Mouse (Mus musculus): ENCODE measurements at regions not wholly inside any gene's neighbourhood (a gene's known extent, or its start where the extent isn't known, plus 50 kb on each side); places are given as distances from the start of the nearest gene placed in this dataset.

DNA sequence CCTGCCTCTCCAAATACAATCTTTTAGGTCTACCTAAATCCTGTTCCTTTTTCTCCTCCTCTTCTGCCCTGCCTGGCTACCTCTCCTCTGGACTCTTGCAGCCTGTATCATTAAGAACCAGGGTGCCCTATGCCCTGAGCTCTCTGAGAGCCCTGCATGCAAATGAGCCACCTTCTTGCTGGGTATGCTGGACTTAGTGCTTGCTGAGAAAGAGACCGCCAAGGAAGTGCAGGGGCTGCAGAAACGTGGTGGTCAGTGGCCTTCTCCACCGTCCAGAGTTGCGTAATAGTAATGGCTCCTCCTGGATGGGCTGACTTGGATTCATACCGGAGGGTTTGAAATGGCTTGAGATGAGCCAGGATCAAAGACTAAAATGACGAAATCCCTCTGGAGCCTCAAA lies 86.9 kb upstream of the Dlx2 start:
- no peak for TF ChIP-seq CTCF (IDR thresholded peaks at IDR 0.05; ENCODE audit: low read depth, low read length)
- no peak for TF ChIP-seq POLR2A (IDR thresholded peaks at IDR 0.05; ENCODE audit: borderline replicate concordance, low read depth, low read length)
